Mouse (Mus musculus) right cerebral cortex, adult 18-20 months (tissue): ENCODE data around the gene Dct.

Source experiments
- DNase-seq: peaks from one replicate; pipeline ENCODE4 v3.0.0; 2022; ENCODE audit warnings: mixed read lengths

Dct gene

GRCm38 (mm10) chr14:118051975-118052630 lies at the start of gene Dct:
Gene Dct (minus strand): TSS chr14:118052244.
- DNase-seq = no peak

DNA sequence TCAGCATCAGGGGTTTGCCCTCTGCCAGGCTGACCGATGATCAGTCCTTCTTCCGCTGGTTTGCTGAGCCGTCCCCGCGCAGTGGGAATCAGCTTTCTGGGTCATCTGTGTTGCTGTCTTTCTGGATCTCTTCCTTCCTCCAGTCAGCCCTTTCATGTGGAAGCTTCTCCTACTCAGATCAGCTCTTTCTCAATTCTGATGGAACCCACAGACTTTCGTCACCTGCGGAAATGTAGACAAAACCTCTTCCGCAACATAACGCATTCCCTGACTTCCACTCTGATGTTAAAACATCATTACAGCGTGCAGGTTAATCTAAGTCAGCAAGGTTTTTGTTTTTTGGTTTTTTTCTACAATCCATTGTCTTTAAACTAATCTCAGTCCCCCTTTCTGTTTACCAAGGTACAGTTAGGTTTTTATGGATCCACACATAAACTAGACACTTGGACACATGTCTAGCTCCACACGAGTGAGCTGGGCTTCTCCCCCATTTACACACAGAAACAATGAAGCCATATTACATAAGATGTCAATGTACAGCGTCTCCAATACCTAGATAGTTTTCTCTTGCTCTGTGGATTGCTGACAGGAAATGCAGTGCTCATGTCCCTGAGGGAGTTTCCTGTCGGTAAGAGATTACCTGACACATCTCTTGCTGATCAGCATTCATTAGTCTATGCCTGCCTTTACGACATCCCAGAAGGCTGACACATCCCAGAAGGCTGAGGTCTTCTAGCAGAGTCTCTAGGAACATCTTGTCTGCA lies 49.4 kb upstream of the Dct start:
- no peak for DNase-seq

DNA sequence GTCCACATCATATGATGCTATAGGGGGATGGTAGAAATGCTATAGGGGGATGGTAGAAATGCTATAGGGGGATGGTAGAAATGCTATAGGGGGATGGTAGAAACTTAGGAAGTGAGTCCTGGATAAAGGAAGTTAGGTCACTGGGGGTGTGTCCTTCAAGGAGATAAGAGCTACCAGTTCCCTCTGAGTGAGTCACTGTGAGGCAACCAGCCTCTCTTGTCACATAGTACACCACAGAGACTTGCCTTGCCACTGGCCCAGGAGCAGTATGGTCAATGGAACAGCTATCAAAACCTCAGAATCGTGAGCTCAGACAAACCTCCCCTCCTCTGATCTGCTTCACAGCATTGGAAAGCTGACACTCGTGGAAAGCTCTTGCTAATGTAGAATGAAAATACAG lies 46.2 kb upstream of the Dct start:
- no peak for DNase-seq

GRCm38 (mm10) chr14:118089806-118090392 lies 37.9 kb upstream of the Dct start:
- no peak for DNase-seq

DNA sequence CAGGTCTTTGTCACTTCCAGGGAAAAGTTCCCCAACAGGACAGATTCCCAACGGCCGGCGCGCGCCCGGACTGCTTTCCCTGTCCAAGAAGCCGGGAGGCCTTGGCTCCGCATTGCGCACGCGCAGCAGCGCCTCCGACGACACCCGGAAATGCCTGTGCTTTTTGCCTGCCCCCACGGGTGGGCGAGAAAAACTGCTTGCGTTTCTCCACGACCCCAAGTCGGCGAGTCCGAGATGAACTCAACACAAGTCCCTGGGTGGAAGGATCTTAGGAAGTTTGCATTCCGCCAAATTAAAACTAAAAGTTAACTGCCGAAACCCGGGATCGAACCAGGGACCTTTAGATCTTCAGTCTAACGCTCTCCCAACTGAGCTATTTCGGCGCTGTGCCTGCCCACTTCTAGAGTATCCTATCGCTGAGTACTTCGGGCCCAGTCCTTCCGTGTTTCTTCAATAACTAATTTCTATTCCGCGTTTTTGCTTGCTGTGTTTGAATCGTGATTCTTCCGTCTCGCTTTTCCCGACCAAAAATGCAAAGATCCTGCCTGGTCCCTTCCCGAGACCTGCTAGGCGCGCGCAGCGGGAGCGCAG lies 37.3 kb upstream of the Dct start:
- DNase-seq = peak; percentile 90

DNA sequence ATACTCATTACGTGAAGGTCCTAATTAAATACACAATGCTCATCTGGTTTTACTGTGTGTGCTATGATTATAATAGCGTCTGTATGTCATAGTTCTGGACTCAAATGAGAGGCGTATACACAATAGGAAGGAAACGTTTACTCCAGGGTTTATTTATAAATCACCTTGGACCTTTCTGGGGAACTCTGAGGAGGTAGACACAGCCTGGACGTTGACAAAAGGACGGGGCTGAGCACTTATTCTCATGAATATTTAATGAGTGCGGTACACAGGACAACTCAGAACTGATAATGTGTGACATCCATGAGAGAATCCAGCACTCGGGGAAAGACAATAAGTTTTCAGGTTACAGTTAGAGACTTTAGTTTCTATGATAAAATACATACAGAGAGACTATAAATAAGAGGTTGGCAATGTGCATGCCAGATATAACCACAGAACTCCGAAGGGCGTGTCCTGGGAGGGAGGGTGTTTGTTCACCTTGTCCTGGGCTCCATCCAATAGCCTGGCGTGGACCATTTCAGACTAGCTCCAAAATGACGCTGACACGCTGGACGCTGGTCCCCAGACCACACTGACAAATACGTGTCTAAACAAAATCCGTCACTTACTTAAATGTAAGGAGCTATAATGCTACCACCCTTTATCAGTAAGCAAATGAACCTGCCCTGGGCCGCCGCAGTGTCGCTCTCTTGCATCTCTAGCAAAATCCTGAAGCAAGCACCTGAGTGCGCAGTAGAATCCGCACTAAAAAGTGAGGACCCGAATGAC lies 36.6 kb upstream of the Dct start:
- no peak for DNase-seq

GRCm38 (mm10) chr14:118086271-118087035 lies 34.4 kb upstream of the Dct start:
- no peak for DNase-seq

GRCm38 (mm10) chr14:118083851-118084250 lies 31.8 kb upstream of the Dct start:
- DNase-seq = no peak

DNA sequence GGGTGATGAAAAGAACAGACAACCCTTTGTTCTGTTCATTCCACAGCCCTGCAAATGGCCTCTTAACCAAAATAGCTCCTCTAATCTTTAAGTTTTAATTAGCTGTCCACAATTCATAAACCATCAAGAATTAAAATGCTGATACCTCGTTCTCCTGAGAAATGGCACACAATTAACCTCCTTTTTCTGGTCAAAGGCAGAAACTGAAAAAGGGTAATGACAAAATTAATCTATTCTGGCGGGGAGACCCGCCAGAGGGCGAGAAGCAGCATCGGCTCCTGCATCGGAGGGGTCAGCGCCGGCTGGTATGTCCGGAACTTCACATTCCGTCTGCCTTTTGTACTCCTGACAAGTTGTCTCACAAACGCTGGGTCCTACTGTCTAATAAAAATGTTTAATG lies 28.6 kb upstream of the Dct start:
- no peak for DNase-seq

DNA sequence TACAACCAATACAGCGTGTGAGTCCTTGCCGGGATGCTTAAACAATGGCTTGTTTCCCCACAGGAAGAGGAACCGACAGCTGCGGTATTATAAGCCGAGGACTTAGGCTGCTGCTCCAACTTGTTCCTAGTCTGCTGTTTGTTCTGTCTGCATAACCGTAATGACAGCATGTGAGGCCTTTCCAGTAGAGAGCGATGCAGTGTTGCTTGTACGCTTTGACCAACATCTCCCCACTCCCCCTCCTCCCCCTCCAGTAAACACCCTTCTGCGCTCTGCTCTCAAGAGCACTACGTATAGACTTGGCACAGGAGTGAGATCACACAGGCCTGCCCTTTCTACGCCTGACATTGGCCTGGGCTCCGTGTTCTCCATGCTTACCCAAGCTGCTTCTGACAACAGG lies 18.1 kb upstream of the Dct start:
- DNase-seq = no peak

DNA sequence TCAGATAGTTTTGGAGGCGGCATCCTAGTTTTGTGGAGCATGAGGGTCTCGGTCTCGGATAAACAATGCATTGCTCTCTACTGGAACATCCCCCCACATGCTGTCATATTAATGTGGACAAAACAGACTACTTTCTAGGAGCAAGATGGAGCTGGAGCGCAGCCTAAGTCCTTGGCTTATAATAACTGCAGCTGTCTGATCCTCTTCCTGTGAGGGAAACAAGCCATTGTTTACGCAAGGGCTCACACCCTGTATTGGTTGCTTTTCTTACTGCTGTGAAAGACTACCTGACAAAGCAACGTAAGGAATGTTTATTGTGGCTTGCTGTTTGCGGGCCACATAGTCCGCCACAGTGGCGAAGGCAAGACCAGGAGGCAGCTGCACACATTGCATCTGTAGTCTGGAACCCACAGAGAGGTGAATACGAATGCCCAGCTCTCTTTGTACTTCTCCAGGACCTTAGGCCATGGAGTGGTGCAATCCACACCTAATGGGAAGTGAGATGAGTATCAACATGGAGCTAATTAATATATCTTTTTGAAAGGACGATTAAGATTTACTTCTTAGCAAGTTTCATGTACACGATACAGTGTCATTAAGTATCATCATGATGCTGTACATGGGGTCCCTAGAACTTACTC lies 17.5 kb upstream of the Dct start:
- DNase-seq = no peak

- no peak for DNase-seq
Observed at GRCm38 (mm10) chr14:118061766-118062432, 9.9 kb upstream of the Dct start.

DNA sequence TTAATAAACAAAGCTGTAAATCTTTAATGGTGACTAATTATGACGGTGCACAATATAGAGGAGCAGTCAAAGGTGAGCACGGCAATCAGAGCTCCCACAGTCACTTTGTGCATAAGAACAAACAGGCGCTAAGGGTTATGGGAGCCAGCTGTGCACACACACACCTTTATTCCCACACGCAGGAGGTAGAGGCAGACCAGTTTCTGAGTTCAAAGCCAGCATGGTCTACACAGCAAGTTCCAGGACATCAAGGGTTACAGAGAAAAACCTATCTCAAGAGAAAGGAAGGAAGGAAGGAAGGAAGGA lies 6.5 kb upstream of the Dct start:
- DNase-seq = no peak

- no peak for DNase-seq
Observed at GRCm38 (mm10) chr14:118057696-118058580, 5.9 kb upstream of the Dct start.

DNA sequence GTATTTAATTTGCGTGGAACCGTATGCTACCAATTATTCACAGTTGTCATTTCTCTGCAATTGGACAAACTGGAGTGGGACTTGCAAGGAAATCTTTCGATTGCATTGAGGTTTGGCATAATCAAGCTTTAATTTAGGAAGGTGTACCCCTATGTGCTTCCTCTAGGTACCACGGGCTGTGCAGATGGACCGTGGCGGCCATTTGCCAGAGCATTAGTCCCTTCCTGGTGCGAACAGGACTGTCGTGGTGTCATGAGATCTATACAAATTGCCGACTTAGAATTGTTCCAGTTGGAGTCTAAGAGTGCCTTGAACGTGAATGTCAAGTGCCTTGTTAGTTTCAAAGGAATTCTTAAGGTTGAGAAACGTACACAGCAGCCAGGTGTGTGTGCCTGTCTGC lies 726 bp upstream of the Dct start:
- DNase-seq = no peak

DNA sequence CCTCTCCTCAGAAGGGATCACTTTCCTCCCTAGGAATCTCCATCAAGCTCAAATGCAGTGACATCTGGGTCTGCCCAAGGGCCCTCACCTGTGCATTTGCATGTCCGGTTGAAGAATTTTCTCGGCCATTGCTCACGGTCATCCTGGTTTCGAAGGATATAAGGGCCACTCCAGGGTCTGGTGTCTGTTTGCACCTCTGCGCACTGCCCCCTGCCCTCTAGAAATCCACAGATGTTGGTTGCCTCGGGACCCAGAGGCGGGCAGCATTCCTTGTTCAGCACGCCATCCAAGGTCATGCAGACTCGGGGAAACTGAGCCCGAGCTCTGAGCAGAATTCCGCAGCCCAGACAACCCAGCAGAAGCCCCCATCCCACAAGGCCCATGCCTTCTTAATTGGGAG lies 648 bp downstream of the Dct start:
- no peak for DNase-seq

DNA sequence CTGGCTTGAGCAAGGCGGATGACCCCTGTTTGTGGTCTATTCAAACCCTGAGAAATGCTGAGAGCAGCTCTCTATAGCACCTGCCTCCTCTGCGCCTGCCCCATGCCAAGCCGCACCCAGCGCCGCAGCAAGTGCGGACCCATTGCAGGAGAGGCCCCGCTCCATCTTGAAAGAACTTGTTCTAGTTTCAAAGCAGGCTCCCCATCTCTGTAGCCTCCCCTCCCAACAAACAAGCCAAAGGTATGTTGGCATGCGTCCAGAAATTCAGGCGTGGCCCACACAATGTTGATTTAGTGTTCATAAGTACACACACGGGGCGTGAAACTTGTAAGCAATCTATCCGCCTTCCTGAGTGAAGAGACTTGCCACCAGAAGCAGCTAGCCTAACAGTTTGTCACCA lies 1.1 kb downstream of the Dct start:
- no peak for DNase-seq

GRCm38 (mm10) chr14:118050431-118050830 lies 1.6 kb downstream of the Dct start:
- DNase-seq = no peak

DNA sequence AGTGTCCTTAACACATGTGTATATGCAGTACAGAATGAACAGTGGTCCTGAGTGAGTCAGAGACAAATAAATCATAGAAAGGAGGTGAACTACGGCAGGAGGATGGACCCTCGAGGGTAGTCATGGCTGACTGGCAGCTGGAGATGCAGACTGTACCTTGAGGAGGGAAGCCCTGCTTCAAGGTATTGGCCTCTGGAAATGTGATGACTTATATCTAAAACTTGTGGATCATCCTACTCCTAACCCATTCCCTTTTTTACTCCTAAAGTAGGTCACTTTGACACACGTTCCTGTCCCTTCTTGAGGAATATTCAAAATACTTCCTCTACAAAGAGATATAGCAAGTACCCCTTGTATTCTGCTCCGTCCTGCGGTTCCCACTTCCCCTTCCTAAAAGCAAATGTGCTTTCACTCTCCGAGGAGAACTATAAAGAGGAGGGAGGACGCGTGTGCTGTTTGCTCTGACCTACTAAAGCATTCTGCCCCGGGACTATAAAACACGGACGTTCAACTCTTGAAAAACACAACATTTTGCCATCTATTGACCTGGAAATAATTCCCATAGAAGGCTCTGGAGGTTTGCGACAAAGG lies 2.3 kb downstream of the Dct start:
- DNase-seq = no peak

DNA sequence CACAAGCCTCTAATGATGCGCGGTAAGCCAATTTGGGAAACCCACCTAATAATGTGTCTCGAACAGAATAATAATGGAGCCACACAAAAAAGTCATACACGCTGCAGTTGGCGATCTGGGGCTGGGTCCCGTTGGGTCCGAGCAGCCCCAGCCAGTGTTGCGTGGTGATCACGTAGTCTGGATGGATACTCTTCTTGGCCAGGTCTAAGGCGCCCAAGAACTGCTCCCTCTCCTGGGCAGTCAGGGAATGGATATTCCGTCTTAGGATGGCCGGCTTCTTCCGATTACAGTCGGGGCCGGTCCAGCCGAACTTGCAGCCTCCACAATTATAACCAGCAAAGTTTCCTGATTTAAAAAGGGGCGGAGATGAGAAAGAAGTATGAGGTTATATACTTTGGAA lies 9.1 kb downstream of the Dct start:
- no peak for DNase-seq
